Mouse (Mus musculus) liver, embryonic 16.5 days (tissue): ENCODE measurements around the gene Brdt. TPM values are rescaled to one million over a fixed set of nuclear protein-coding genes. Genes with fewer than 3 reads are reported as not detected.

Experiments
- ATAC-seq: fragments of 200-750 bp; cut with Nextera tagmentation; 2 replicates; pipeline ENCODE4 v1.8.0; 2017; ENCODE audit warnings: low read depth, mild to moderate bottlenecking, moderate number of reproducible peaks, moderate library complexity
- H3K27ac ChIP-seq: fragments of 300-500 bp; sonication (generic); 2 replicates; pipeline ENCODE4 v1.5.1; 2014; ENCODE audit warnings: mild to moderate bottlenecking, low read length
- H3K27me3 ChIP-seq: fragments of 300-500 bp; sonication (generic); 2 replicates; pipeline ENCODE4 v1.6.1; 2014; ENCODE audit warnings: low read depth, low read length, mixed read lengths; ENCODE audit not compliant: control insufficient read depth, insufficient read depth
- H3K36me3 ChIP-seq: fragments of 300-500 bp; sonication (generic); 2 replicates; pipeline ENCODE4 v1.6.1; 2014; ENCODE audit warnings: mild to moderate bottlenecking; ENCODE audit not compliant: control insufficient read depth, insufficient read depth
- H3K4me1 ChIP-seq: fragments of 300-500 bp; sonication (generic); 2 replicates; pipeline ENCODE4 v1.6.1; 2014; ENCODE audit warnings: low read depth, low read length, mixed read lengths; ENCODE audit not compliant: control insufficient read depth
- H3K4me2 ChIP-seq: fragments of 300-500 bp; sonication (generic); 2 replicates; pipeline ENCODE4 v1.6.1; 2014; ENCODE audit warnings: low read depth, low read length, mixed read lengths
- H3K4me3 ChIP-seq: fragments of 300-500 bp; sonication (generic); 2 replicates; pipeline ENCODE4 v1.5.1; 2014; ENCODE audit warnings: low read depth, mild to moderate bottlenecking, low read length
- H3K9ac ChIP-seq: fragments of 300-500 bp; sonication (generic); 2 replicates; pipeline ENCODE4 v1.6.1; 2014; ENCODE audit warnings: low read depth, low read length
- H3K9me3 ChIP-seq: fragments of 300-500 bp; sonication (generic); replicated peaks from 2 replicates; pipeline ENCODE4 v1.6.1; 2016; ENCODE audit warnings: low read length; ENCODE audit not compliant: control insufficient read depth
- WGBS: fragments of 180-500 bp; shearing (Covaris S2); extraction: QIAGEN DNeasy Blood & Tissue Kit; methylation state at CpG from one replicate; pipeline ENCODE4 v1.1.7; 2014; ENCODE audit not compliant: insufficient replicate concordance; 5-methylcytosine and 5-hydroxymethylcytosine counted together
- polyA plus RNA-seq: library from polyadenylated mRNA; unstranded; fragments of >200 nt; fragmentation: Nextera tagmentation; extraction: Ambion mirVana; gene quantifications from 2 replicates; pipeline ENCODE4 v1.2.1, GENCODE M21; 2015

Gene Brdt
- 0.22 TPM in 2 replicates for polyA plus RNA-seq

GRCm38 (mm10) chr5:107330916-107331421, at the start of gene Brdt:
Gene Brdt (plus strand): TSS chr5:107331159.
- no peaks in the 10 kb centered on the region for H3K9me3 ChIP-seq
- H3K4me2 ChIP-seq, result no peak within 1 kb of the TSS
- ATAC-seq, result no peak
- no peak within 1 kb of the TSS for H3K9ac ChIP-seq
- H3K27me3 ChIP-seq, result no peaks in the 10 kb centered on the region
- H3K27ac ChIP-seq, result no peak within 1 kb of the TSS
- no peak within 1 kb of the TSS for H3K4me3 ChIP-seq
- WGBS, result 81% methylated on average over 30 of the region's 30 CpGs
- H3K36me3 ChIP-seq, result no peaks in the 10 kb centered on the region
- H3K4me1 ChIP-seq, result no peaks in the 10 kb centered on the region

- Histone ChIP-seq H3K9ac (no peak overlapping the region), H3K27me3 (no peaks in the 10 kb centered on the region), H3K4me2 (no peak overlapping the region), H3K4me3 (no peak overlapping the region), H3K4me1 (no peaks in the 10 kb centered on the region), H3K27ac (no peak overlapping the region), H3K9me3 (no peaks in the 10 kb centered on the region), H3K36me3 (no peaks in the 10 kb centered on the region)
- ATAC-seq, result no peak
- WGBS, result 65% methylated on average over 9 of the region's 9 CpGs
Observed at GRCm38 (mm10) chr5:107282561-107283307, 48.2 kb upstream of the Brdt start.

- Histone ChIP-seq H3K9me3 (no peaks in the 10 kb centered on the region), H3K4me1 (peaks cover 6% of the 10 kb centered on the region; the same call in 1 of the 2 replicates), H3K27me3 (peaks cover 1% of the 10 kb centered on the region; the same call in 1 of the 2 replicates), H3K27ac (no peak overlapping the region), H3K36me3 (no peaks in the 10 kb centered on the region), H3K9ac (no peak overlapping the region), H3K4me2 (no peak overlapping the region), H3K4me3 (no peak overlapping the region)
- ATAC-seq, result no peak
- 62% methylated on average over 10 of the region's 10 CpGs for WGBS
Observed at GRCm38 (mm10) chr5:107283935-107284524, 46.9 kb upstream of the Brdt start.

- no peak overlapping the region for H3K4me3 ChIP-seq
- H3K4me1 ChIP-seq, result peaks cover 6% of the 10 kb centered on the region; the same call in 1 of the 2 replicates
- H3K4me2 ChIP-seq, result no peak overlapping the region
- no peaks in the 10 kb centered on the region for H3K36me3 ChIP-seq
- ATAC-seq, result no peak
- H3K9ac ChIP-seq, result no peak overlapping the region
- WGBS, result 76% methylated on average over 6 of the region's 6 CpGs
- H3K9me3 ChIP-seq, result no peaks in the 10 kb centered on the region
- H3K27me3 ChIP-seq, result peaks cover 16% of the 10 kb centered on the region
- no peak overlapping the region for H3K27ac ChIP-seq
Observed at GRCm38 (mm10) chr5:107285563-107285962, 45.4 kb upstream of the Brdt start.

- no peak for ATAC-seq
- Histone ChIP-seq H3K36me3 (no peaks in the 10 kb centered on the region), H3K27ac (no peak overlapping the region), H3K9ac (no peak overlapping the region; the same call in 1 of the 2 replicates), H3K4me1 (peaks cover 6% of the 10 kb centered on the region; the same call in 1 of the 2 replicates), H3K27me3 (peaks cover 16% of the 10 kb centered on the region), H3K4me3 (no peak overlapping the region), H3K9me3 (no peaks in the 10 kb centered on the region), H3K4me2 (0 out of 2 replicates have a peak overlapping the region, but pooled peaks have one; percentile 94)
- 18% methylated on average over 6 of the region's 6 CpGs for WGBS
Observed at GRCm38 (mm10) chr5:107287254-107287907, 43.6 kb upstream of the Brdt start.

GRCm38 (mm10) chr5:107287908-107288267, 43.1 kb upstream of the Brdt start:
- Histone ChIP-seq H3K27ac (no peak overlapping the region), H3K36me3 (no peaks in the 10 kb centered on the region), H3K4me3 (peak overlapping the region; percentile 76), H3K27me3 (peaks cover 16% of the 10 kb centered on the region), H3K9ac (peak overlapping the region; percentile 72; the same call in 1 of the 2 replicates), H3K4me1 (peaks cover 6% of the 10 kb centered on the region; the same call in 1 of the 2 replicates), H3K4me2 (peak overlapping the region; percentile 94), H3K9me3 (no peaks in the 10 kb centered on the region)
- 30% methylated on average over 5 of the region's 5 CpGs for WGBS
- ATAC-seq, result no peak

- H3K4me1 ChIP-seq, result peaks cover 6% of the 10 kb centered on the region; the same call in 1 of the 2 replicates
- ATAC-seq, result peak; percentile 57
- H3K4me2 ChIP-seq, result peak overlapping the region; percentile 94
- peak overlapping the region; percentile 72 for H3K9ac ChIP-seq
- H3K27me3 ChIP-seq, result peaks cover 16% of the 10 kb centered on the region
- no peaks in the 10 kb centered on the region for H3K9me3 ChIP-seq
- WGBS, result under 1% methylated on average over 62 of the region's 62 CpGs
- H3K27ac ChIP-seq, result peak overlapping the region; percentile 62
- H3K4me3 ChIP-seq, result peak overlapping the region; percentile 76
- no peaks in the 10 kb centered on the region for H3K36me3 ChIP-seq
Observed at GRCm38 (mm10) chr5:107288427-107289233, 42.3 kb upstream of the Brdt start.

DNA sequence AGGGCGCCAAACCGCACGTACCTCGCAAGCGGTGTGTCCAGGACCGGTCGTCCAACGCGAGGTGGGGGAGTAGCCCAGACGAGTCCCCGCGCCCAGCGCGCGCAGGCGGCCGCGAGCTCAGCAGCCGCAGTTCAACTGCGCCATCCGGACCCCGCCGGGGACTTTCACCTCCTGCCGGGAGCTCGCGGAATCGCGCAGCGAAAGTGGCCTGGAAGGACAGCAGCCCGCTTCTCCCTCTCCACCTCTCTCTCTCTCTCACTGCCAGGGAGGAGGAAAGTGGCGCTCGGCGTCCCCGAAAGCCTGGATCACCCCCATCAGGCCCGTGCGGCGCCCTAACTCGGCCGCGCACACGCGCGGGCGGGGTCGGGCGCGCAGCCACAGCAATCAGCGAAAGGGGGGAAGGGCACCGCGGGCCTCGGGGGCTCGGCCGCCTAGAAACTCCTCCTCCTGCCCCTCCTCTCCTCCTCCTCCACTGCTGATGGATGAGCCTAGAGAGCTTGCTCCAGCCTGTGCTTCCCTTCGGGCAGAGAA, 41.7 kb upstream of the Brdt start, which contains the start of gene Tgfbr3:
Gene Tgfbr3 (minus strand): TSS at position 396 of the 531 bp plus-strand sequence.
- Histone ChIP-seq H3K4me2 (peak within 1 kb of the TSS; percentile 94), H3K4me3 (peak within 1 kb of the TSS; percentile 76), H3K27me3 (peaks cover 16% of the 10 kb centered on the region), H3K4me1 (peaks cover 6% of the 10 kb centered on the region; the same call in 1 of the 2 replicates), H3K9ac (peak within 1 kb of the TSS; percentile 72), H3K36me3 (no peaks in the 10 kb centered on the region), H3K9me3 (no peaks in the 10 kb centered on the region), H3K27ac (peak within 1 kb of the TSS; percentile 62)
- WGBS, result 0% methylated on average over 51 of the region's 54 CpGs
- ATAC-seq, result peak; percentile 78
